In the genomic region with DNA sequence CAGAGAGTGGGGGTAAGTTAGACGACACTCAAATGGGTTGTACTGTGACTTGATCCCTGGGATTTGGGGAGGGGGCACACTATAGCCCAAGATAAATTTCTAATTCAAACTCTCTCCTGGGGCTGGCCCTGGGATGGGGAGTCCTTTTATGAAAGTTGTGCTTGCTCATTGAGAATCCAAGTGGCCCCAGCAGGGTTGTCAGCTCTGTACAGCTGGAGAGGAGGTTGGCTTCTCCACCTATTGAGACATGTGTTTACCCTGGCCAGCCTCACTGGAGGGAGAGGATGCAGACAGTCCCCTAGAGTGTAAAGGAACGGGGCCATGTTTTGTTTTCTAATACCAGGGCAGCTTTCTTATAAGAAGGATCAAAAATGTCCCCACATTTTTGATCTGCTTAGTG, we compare ENCODE assay signal across 26 mouse cellular contexts.
"Had no signal": no experiment of that assay in that cellular context is flagged by ENCODE, and none has a peak within 500 bp of the region (broad histone marks: within the 10 kb centered on the region; RNA-seq: fewer than 3 reads in every experiment).

No protein-coding gene starts in this region.

- H3K36me3 ChIP-seq: embryonic facial prominence, embryonic 12.5 days; embryonic facial prominence, embryonic 13.5 days; embryonic facial prominence, embryonic 15.5 days; forebrain, embryonic 12.5 days; forebrain, embryonic 15.5 days had no signal

- H3K27ac ChIP-seq: embryonic facial prominence, embryonic 10.5 days; embryonic facial prominence, embryonic 12.5 days; embryonic facial prominence, embryonic 13.5 days; embryonic facial prominence, embryonic 15.5 days; forebrain, embryonic 10.5 days; forebrain, embryonic 12.5 days; forebrain, embryonic 13.5 days; forebrain, embryonic 15.5 days; gastrocnemius, adult 2 months; heart, adult 2 months had no signal

- H3K4me2 ChIP-seq: embryonic facial prominence, embryonic 12.5 days; embryonic facial prominence, embryonic 13.5 days; embryonic facial prominence, embryonic 15.5 days; forebrain, embryonic 12.5 days; forebrain, embryonic 13.5 days; forebrain, embryonic 15.5 days had no signal

- H3K4me3 ChIP-seq: embryonic facial prominence, embryonic 10.5 days; embryonic facial prominence, embryonic 12.5 days; embryonic facial prominence, embryonic 13.5 days; embryonic facial prominence, embryonic 15.5 days; erythroblast, embryonic 14.5 days; forebrain, embryonic 10.5 days; forebrain, embryonic 12.5 days; forebrain, embryonic 13.5 days; forebrain, embryonic 15.5 days; gastrocnemius, adult 2 months; heart, adult 2 months had no signal

- H3K9ac ChIP-seq: embryonic facial prominence, embryonic 12.5 days; embryonic facial prominence, embryonic 13.5 days; embryonic facial prominence, embryonic 15.5 days; forebrain, embryonic 12.5 days; forebrain, embryonic 13.5 days; forebrain, embryonic 15.5 days; forebrain, postnatal 0 days had no signal

- H3K9me3 ChIP-seq: embryonic facial prominence, embryonic 12.5 days; embryonic facial prominence, embryonic 13.5 days; embryonic facial prominence, embryonic 15.5 days; forebrain, embryonic 12.5 days; forebrain, embryonic 15.5 days had no signal

- DNase-seq: cerebellum, adult 8-10 months; cerebellum, adult 9-10 months; cerebellum, adult 9-11 months; cerebellum, postnatal 10 days; cerebellum, postnatal 14 days; cerebellum, postnatal 25 days; cerebellum, postnatal 36 days; embryo, embryonic 11 days; forebrain, postnatal 0 days; gastrocnemius, adult 2 months; gastrocnemius, postnatal 10 days; gastrocnemius, postnatal 14 days; gastrocnemius, postnatal 25 days; gastrocnemius, postnatal 36 days; heart, adult 2 months had no signal

- H3K4me1 ChIP-seq: forebrain, embryonic 13.5 days; forebrain, embryonic 15.5 days had no signal

- ATAC-seq: forebrain, embryonic 13.5 days; forebrain, embryonic 14.5 days; forebrain, embryonic 15.5 days; forebrain, embryonic 16.5 days; forebrain, postnatal 0 days had no signal

- H3K27me3 ChIP-seq: embryonic facial prominence, embryonic 12.5 days; embryonic facial prominence, embryonic 13.5 days; embryonic facial prominence, embryonic 15.5 days; forebrain, embryonic 12.5 days; forebrain, embryonic 13.5 days; forebrain, embryonic 15.5 days had no signal
